Comparison of ENCODE assay signal across 8 mouse cellular contexts in the genomic region with DNA sequence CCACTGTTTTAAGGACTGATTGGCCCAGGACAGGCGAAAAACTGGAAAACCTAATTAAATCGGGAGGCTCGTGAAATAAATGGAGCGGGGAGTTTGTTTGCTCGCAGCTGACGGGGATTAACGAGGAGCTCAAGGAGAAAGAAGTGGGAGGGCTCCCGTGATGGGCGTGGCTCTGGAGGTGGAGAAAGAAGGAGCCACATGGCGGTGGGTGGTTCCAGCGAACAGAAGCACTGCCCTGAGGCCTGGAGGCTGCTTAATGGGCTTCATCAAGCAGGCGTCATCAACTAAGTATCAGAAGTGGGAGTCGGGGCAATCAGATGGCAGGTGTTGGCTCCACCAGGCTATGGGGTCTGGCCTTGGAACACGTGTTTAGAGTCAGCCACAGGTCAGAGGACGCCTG.
DNase-seq lines count a peak whose midpoint lies in the region; ATAC-seq and TF ChIP-seq lines count a peak whose summit lies in the region.

No protein-coding gene starts in this region.

- H3K9me3 ChIP-seq in forebrain, embryonic 12.5 days: no peaks in the 10 kb centered on the region

- H3K27me3 ChIP-seq in forebrain, embryonic 12.5 days: peaks cover 26% of the 10 kb centered on the region

- intact Hi-C loops in heart, postnatal 36 days (cut with DNase I): no loop called here

- TF ChIP-seq CTCF in lung, adult 2 months (IDR thresholded peaks at IDR 0.05; ENCODE audit: insufficient read depth, low read length): no peak

- ATAC-seq in forebrain, embryonic 12.5 days (ENCODE audit: low FRiP score): peak; percentile 86

- WGBS in lung, adult 2 months: 2% methylated on average over 15 of the region's 15 CpGs
- WGBS in forebrain, embryonic 12.5 days: 1% methylated on average over 15 of the region's 15 CpGs

- peak overlapping the region; percentile 54 for H3K4me2 ChIP-seq in forebrain, embryonic 12.5 days

- peak overlapping the region; percentile 89 for H3K27ac ChIP-seq in forebrain, embryonic 12.5 days

- H3K36me3 ChIP-seq in forebrain, embryonic 12.5 days (replicated peaks): no peaks in the 10 kb centered on the region

- peak; percentile 53 to 64 for DNase-seq in lung, adult 18-20 months
- no peak for DNase-seq in lung, adult 2 months
- DNase-seq in heart, postnatal 36 days: peak; percentile 25 to 38
- peak; percentile 57 to 71 for DNase-seq in layer of hippocampus, adult 18-20 months (ENCODE audit: low spot score in 2 of 2)
- peak; percentile 76 for DNase-seq in mesoderm, embryonic 11.5 days (ENCODE audit: low read depth, low spot score)
- DNase-seq in right cerebral cortex, postnatal 36 days (ENCODE audit: low spot score in 2 of 2): peak; percentile 61 to 66
- no peak for DNase-seq in cerebellum, adult 9-10 months

- 0 out of 2 replicates have a peak overlapping the region, but pooled peaks have one; percentile 2 for H3K9ac ChIP-seq in forebrain, embryonic 12.5 days

- no peak overlapping the region for H3K4me3 ChIP-seq in lung, adult 2 months (replicated peaks; ENCODE audit: extremely low read depth, low read depth, low read length)
- H3K4me3 ChIP-seq in forebrain, embryonic 12.5 days (replicated peaks): peak overlapping the region; percentile 9

- no peaks in the 10 kb centered on the region for H3K4me1 ChIP-seq in lung, adult 2 months (ENCODE audit: control insufficient read depth, insufficient read depth, low read length)
- peaks cover 66% of the 10 kb centered on the region for H3K4me1 ChIP-seq in forebrain, embryonic 12.5 days

- TF ChIP-seq POLR2A in lung, adult 2 months (IDR thresholded peaks at IDR 0.05; ENCODE audit: borderline replicate concordance, extremely low read depth, low read depth, low read length): no peak

Comparison
In these comparisons a context has a peak if more than half of its experiments do, and no peak if none do; other contexts are left out.
1. DNase-seq: peak in lung, adult 18-20 months (2 of 2), heart, postnatal 36 days (2 of 2), layer of hippocampus, adult 18-20 months (2 of 2), mesoderm, embryonic 11.5 days (single experiment) and right cerebral cortex, postnatal 36 days (2 of 2); none in lung, adult 2 months (single experiment) and cerebellum, adult 9-10 months (single experiment).